Mouse (Mus musculus) heart, adult 2 months (tissue): ENCODE data around the gene Ap4b1.

Experiments
- CTCF ChIP-seq: fragments of 200-600 bp; IDR thresholded peaks from 2 replicates; pipeline ENCODE4 v1.8.1; 2022; ENCODE audit warnings: antibody characterized with exemption, mild to moderate bottlenecking, moderate library complexity
- EP300 ChIP-seq: fragments of 200-500 bp; IDR thresholded peaks from 2 replicates; pipeline ENCODE4 v1.6.1; 2011; ENCODE audit warnings: low read depth, low read length, control low read depth; ENCODE audit not compliant: insufficient read depth
- POLR2A ChIP-seq: fragments of 200-500 bp; IDR thresholded peaks from 2 replicates; pipeline ENCODE4 v1.6.1; 2011; ENCODE audit warnings: mild to moderate bottlenecking, low read depth, low read length, control low read depth; ENCODE audit not compliant: insufficient read depth

DNA sequence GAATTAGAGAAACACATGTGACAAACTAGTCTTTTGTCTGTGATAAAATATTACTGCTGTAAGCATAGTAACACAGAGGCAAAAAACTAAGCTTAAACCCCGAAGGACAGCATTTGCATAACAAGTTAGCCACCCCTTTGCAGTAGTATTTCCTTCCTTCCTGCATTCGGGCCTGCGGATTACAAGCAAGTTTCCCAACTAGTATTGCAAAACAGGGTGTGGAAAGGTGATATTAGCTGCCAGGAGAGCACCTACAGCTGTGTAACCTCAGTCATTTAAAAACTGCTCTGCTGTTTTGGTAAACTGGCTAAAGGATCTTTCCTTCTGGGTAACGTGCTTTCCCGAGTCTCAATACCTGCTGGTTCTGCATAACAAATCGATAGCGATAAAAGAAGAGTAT lies 22.1 kb upstream of the Ap4b1 start:
- no peak for TF ChIP-seq CTCF
- no peak for TF ChIP-seq EP300
- TF ChIP-seq POLR2A, result no peak
